ENCODE assay signal across 25 mouse cellular contexts in genomic region chr2:101533741-101534140, GRCm38 (mm10).
A peak's percentile ranks its signal among the peaks of the same experiment; 100 is the strongest.
DNase-seq lines count a peak whose midpoint lies in the region; ATAC-seq and TF ChIP-seq lines count a peak whose summit lies in the region.
"Had no signal": no experiment of that assay in that cellular context is flagged by ENCODE, and none has a peak within 500 bp of the region (broad histone marks: within the 10 kb centered on the region; RNA-seq: fewer than 3 reads in every experiment).

No protein-coding gene starts in this region.

- H3K27ac ChIP-seq in forebrain, embryonic 11.5 days (ENCODE audit: low read depth, low read length) = no peak overlapping the region
- no peak overlapping the region for H3K27ac ChIP-seq in forebrain, embryonic 15.5 days (replicated peaks)
- H3K27ac ChIP-seq in hindbrain, embryonic 15.5 days (replicated peaks) = no peak overlapping the region
- H3K27ac ChIP-seq in hindbrain, embryonic 11.5 days (ENCODE audit: low read depth, low read length) = no peak overlapping the region
- peak overlapping the region; percentile 47; the same call in 1 of the 2 replicates for H3K27ac ChIP-seq in thymus, adult 2 months (ENCODE audit: control insufficient read depth, insufficient read depth, low read length)
- H3K27ac ChIP-seq: heart, embryonic 15.5 days; limb, embryonic 12.5 days; liver, embryonic 12.5 days; stomach, embryonic 15.5 days had no signal

- 24% methylated on average over 2 of the region's 2 CpGs for WGBS in forebrain, embryonic 11.5 days
- 15% methylated on average over 2 of the region's 2 CpGs for WGBS in forebrain, embryonic 15.5 days
- 16% methylated on average over 2 of the region's 2 CpGs for WGBS in hindbrain, embryonic 15.5 days
- WGBS in hindbrain, embryonic 11.5 days = 27% methylated on average over 2 of the region's 2 CpGs
- 56% methylated on average over 2 of the region's 2 CpGs for WGBS in thymus, adult 2 months

- TF ChIP-seq CTCF in thymus, adult 2 months (IDR thresholded peaks at IDR 0.05; ENCODE audit: borderline replicate concordance, control insufficient read depth, extremely low read depth, insufficient read depth, low read length, poor library complexity) = no peak

- H3K4me1 ChIP-seq in forebrain, embryonic 11.5 days (replicated peaks; ENCODE audit: control insufficient read depth, insufficient read depth, low read length) = no peaks in the 10 kb centered on the region; the same call in 1 of the 2 replicates
- H3K4me1 ChIP-seq in forebrain, embryonic 15.5 days = no peaks in the 10 kb centered on the region
- H3K4me1 ChIP-seq in hindbrain, embryonic 15.5 days (replicated peaks) = peaks cover 7% of the 10 kb centered on the region; the same call in 1 of the 2 replicates
- no peaks in the 10 kb centered on the region for H3K4me1 ChIP-seq in hindbrain, embryonic 11.5 days (replicated peaks; ENCODE audit: control insufficient read depth, insufficient read depth, low read length)
- H3K4me1 ChIP-seq in thymus, adult 2 months (replicated peaks; ENCODE audit: control insufficient read depth, insufficient read depth, low read length) = peaks cover 10% of the 10 kb centered on the region
- H3K4me1 ChIP-seq: heart, embryonic 15.5 days; limb, embryonic 12.5 days; liver, embryonic 12.5 days; megakaryocyte, embryonic 14.5 days; stomach, embryonic 15.5 days had no signal

- no peak for DNase-seq in forebrain, embryonic 11.5 days (ENCODE audit: low spot score)
- no peak for DNase-seq in hindbrain, embryonic 11.5 days (ENCODE audit: low spot score)
- DNase-seq in thymus, adult 2 months = no peak
- no peak for DNase-seq in thymus, postnatal 36 days
- no peak for DNase-seq in spleen, postnatal 36 days (ENCODE audit: low spot score in 2 of 2)
- no peak for DNase-seq in gastrocnemius, postnatal 10 days
- DNase-seq: adrenal gland, postnatal 25 days; cerebellum, adult 18-20 months; cerebellum, postnatal 25 days; embryo, embryonic 11 days; gastrocnemius, postnatal 14 days; heart, postnatal 4 days; lung, adult 2 months; spleen, adult 18-20 months; thymus, adult 18-20 months had no signal

- no peaks in the 10 kb centered on the region for H3K9me3 ChIP-seq in forebrain, embryonic 11.5 days (ENCODE audit: control insufficient read depth, low read length)
- no peaks in the 10 kb centered on the region for H3K9me3 ChIP-seq in forebrain, embryonic 15.5 days
- H3K9me3 ChIP-seq in hindbrain, embryonic 15.5 days = no peaks in the 10 kb centered on the region
- H3K9me3 ChIP-seq in hindbrain, embryonic 11.5 days (ENCODE audit: control insufficient read depth, low read length) = no peaks in the 10 kb centered on the region
- H3K9me3 ChIP-seq: G1E; heart, embryonic 15.5 days; limb, embryonic 12.5 days; liver, embryonic 12.5 days; megakaryocyte, embryonic 14.5 days; stomach, embryonic 15.5 days had no signal

- no peak overlapping the region for H3K4me2 ChIP-seq in forebrain, embryonic 11.5 days (ENCODE audit: low read depth, low read length, severe bottlenecking)
- no peak overlapping the region for H3K4me2 ChIP-seq in forebrain, embryonic 15.5 days (replicated peaks)
- no peak overlapping the region for H3K4me2 ChIP-seq in hindbrain, embryonic 15.5 days
- H3K4me2 ChIP-seq in hindbrain, embryonic 11.5 days (replicated peaks; ENCODE audit: low read depth, low read length) = no peak overlapping the region
- H3K4me2 ChIP-seq: heart, embryonic 15.5 days; limb, embryonic 12.5 days; liver, embryonic 12.5 days; stomach, embryonic 15.5 days had no signal

- H3K36me3 ChIP-seq in forebrain, embryonic 11.5 days (ENCODE audit: control insufficient read depth, insufficient read depth, low read length) = no peaks in the 10 kb centered on the region
- H3K36me3 ChIP-seq in forebrain, embryonic 15.5 days = no peaks in the 10 kb centered on the region
- H3K36me3 ChIP-seq in hindbrain, embryonic 15.5 days = no peaks in the 10 kb centered on the region
- H3K36me3 ChIP-seq in hindbrain, embryonic 11.5 days (ENCODE audit: control insufficient read depth, insufficient read depth, low read length) = no peaks in the 10 kb centered on the region
- H3K36me3 ChIP-seq in thymus, adult 2 months (ENCODE audit: control insufficient read depth, insufficient read depth, low read length) = no peaks in the 10 kb centered on the region
- H3K36me3 ChIP-seq: G1E; heart, embryonic 15.5 days; limb, embryonic 12.5 days; liver, embryonic 12.5 days; stomach, embryonic 15.5 days had no signal

- no peak for TF ChIP-seq POLR2A in thymus, adult 2 months (IDR thresholded peaks at IDR 0.05; ENCODE audit: control insufficient read depth, extremely low read depth, insufficient read depth, low read length, poor library complexity)

- no peak overlapping the region for H3K9ac ChIP-seq in forebrain, embryonic 11.5 days (ENCODE audit: low read length)
- H3K9ac ChIP-seq in forebrain, embryonic 15.5 days (replicated peaks) = no peak overlapping the region
- no peak overlapping the region for H3K9ac ChIP-seq in hindbrain, embryonic 15.5 days
- no peak overlapping the region for H3K9ac ChIP-seq in hindbrain, embryonic 11.5 days (ENCODE audit: low read depth, low read length)
- H3K9ac ChIP-seq: heart, embryonic 15.5 days; limb, embryonic 12.5 days; liver, embryonic 12.5 days; stomach, embryonic 15.5 days had no signal

- ATAC-seq in forebrain, embryonic 11.5 days (replicated peaks; ENCODE audit: low FRiP score) = 0 out of 2 replicates have a peak, but pooled peaks have one; percentile 62
- ATAC-seq in forebrain, embryonic 15.5 days (replicated peaks) = no peak
- 0 out of 2 replicates have a peak, but pooled peaks have one; percentile 63 for ATAC-seq in hindbrain, embryonic 15.5 days (ENCODE audit: low FRiP score, low read depth)
- ATAC-seq in hindbrain, embryonic 11.5 days (ENCODE audit: low FRiP score) = no peak
- ATAC-seq: intestine, postnatal 0 days; liver, embryonic 12.5 days had no signal

- H3K4me3 ChIP-seq in forebrain, embryonic 11.5 days (ENCODE audit: low read depth, low read length) = no peak overlapping the region
- no peak overlapping the region for H3K4me3 ChIP-seq in forebrain, embryonic 15.5 days
- no peak overlapping the region for H3K4me3 ChIP-seq in hindbrain, embryonic 15.5 days
- H3K4me3 ChIP-seq in hindbrain, embryonic 11.5 days (ENCODE audit: low read depth, low read length) = no peak overlapping the region
- H3K4me3 ChIP-seq in thymus, adult 2 months (ENCODE audit: control insufficient read depth, insufficient read depth, low read length) = no peak overlapping the region
- H3K4me3 ChIP-seq: heart, embryonic 15.5 days; limb, embryonic 12.5 days; liver, embryonic 12.5 days; megakaryocyte, embryonic 14.5 days; myocyte; stomach, embryonic 15.5 days had no signal

- no peaks in the 10 kb centered on the region for H3K27me3 ChIP-seq in forebrain, embryonic 11.5 days (ENCODE audit: control insufficient read depth, insufficient read depth, low read length)
- no peaks in the 10 kb centered on the region for H3K27me3 ChIP-seq in forebrain, embryonic 15.5 days
- H3K27me3 ChIP-seq in hindbrain, embryonic 15.5 days = no peaks in the 10 kb centered on the region
- no peaks in the 10 kb centered on the region for H3K27me3 ChIP-seq in hindbrain, embryonic 11.5 days (ENCODE audit: control insufficient read depth, insufficient read depth, low read length)
- H3K27me3 ChIP-seq in thymus, adult 2 months (ENCODE audit: control insufficient read depth, insufficient read depth, low read length) = no peaks in the 10 kb centered on the region
- H3K27me3 ChIP-seq: heart, embryonic 15.5 days; limb, embryonic 12.5 days; liver, embryonic 12.5 days; stomach, embryonic 15.5 days had no signal

Comparison
In these comparisons a context has a peak if more than half of its experiments do, and no peak if none do; other contexts are left out.
1. ATAC-seq: peak in forebrain, embryonic 11.5 days (single experiment) and hindbrain, embryonic 15.5 days (single experiment); none in forebrain, embryonic 15.5 days (single experiment) and hindbrain, embryonic 11.5 days (single experiment).